Mouse (Mus musculus) CH12.LX (cell line): Measurements from ENCODE around the gene Chrdl2. TPM values are rescaled to one million over a fixed set of nuclear protein-coding genes. Genes with fewer than 3 reads are reported as not detected.

ENCODE experiments used
- DNase-seq: peaks from one replicate; pipeline ENCODE4 v3.0.0-alpha.2; 2013; ENCODE audit errors: extremely low read depth
- H3K27ac ChIP-seq: 2 replicates; pipeline ENCODE4 v1.5.1; 2012; ENCODE audit warnings: low read depth, mild to moderate bottlenecking, control low read depth, moderate library complexity; ENCODE audit not compliant: insufficient read depth
- H3K27me3 ChIP-seq: replicated peaks from 2 replicates; pipeline ENCODE3; 2012; ENCODE audit warnings: inconsistent platforms
- H3K36me3 ChIP-seq, 2 experiments: replicated peaks in 1 of 2; 2 replicates each; pipeline versions ENCODE3 to v1.6.1; 2012; ENCODE audit warnings: inconsistent platforms in 1 of 2, low read length in 1 of 2, mild to moderate bottlenecking in 1 of 2, mixed read lengths in 1 of 2, moderate library complexity in 1 of 2; ENCODE audit not compliant: control insufficient read depth in 1 of 2, insufficient read depth in 1 of 2
- H3K4me1 ChIP-seq, 2 experiments: 2 replicates each; pipeline ENCODE4 v1.6.1; 2012; ENCODE audit warnings: inconsistent platforms in 1 of 2, moderate library complexity in 1 of 2; ENCODE audit not compliant: insufficient read depth in 2 of 2, control insufficient read depth in 1 of 2
- H3K4me2 ChIP-seq: 2 replicates; pipeline ENCODE4 v1.6.1; 2012; ENCODE audit warnings: low read depth, mild to moderate bottlenecking, control low read depth; ENCODE audit not compliant: poor library complexity, insufficient read depth, severe bottlenecking
- H3K4me3 ChIP-seq, 3 experiments: fragments of 150-350 bp in 1 of 3; sonication (generic) in 1 of 3; replicated peaks in 1 of 3; 2 replicates each; pipeline versions ENCODE3 to v1.5.1; 2011 to 2012; ENCODE audit warnings: low read depth in 2 of 3, low read length in 2 of 3, mild to moderate bottlenecking in 2 of 3, moderate library complexity in 2 of 3, control low read depth in 1 of 3, improper control_type of control experiment in 1 of 3, inconsistent platforms in 1 of 3, mixed read lengths in 1 of 3; ENCODE audit not compliant: poor library complexity in 1 of 3
- H3K79me2 ChIP-seq: replicated peaks from 2 replicates; pipeline ENCODE4 v1.6.1; 2012; ENCODE audit warnings: mild to moderate bottlenecking, moderate library complexity; ENCODE audit not compliant: control insufficient read depth, poor library complexity, insufficient read depth, severe bottlenecking; ENCODE audit errors: extremely low read depth
- H3K9ac ChIP-seq: 2 replicates; pipeline ENCODE4 v1.6.1; 2012; ENCODE audit warnings: low read depth, mild to moderate bottlenecking, control low read depth, moderate library complexity; ENCODE audit not compliant: insufficient read depth
- H3K9me3 ChIP-seq: replicated peaks from 2 replicates; pipeline ENCODE3; 2012; ENCODE audit warnings: low read length, inconsistent platforms, mixed read lengths
- CHD2 ChIP-seq: IDR thresholded peaks from 2 replicates; pipeline ENCODE4 v1.6.1; 2011; ENCODE audit warnings: low read length, improper control_type of control experiment
- CTCF ChIP-seq, 2 experiments: IDR thresholded peaks in 1 of 2; conservative IDR thresholded peaks in 1 of 2; 2 replicates each; pipeline ENCODE4 v1.5.1; 2011 to 2012; ENCODE audit warnings: low read depth in 2 of 2, low read length in 2 of 2, improper control_type of control experiment in 1 of 2, inconsistent platforms in 1 of 2, mild to moderate bottlenecking in 1 of 2, moderate library complexity in 1 of 2
- ELF1 ChIP-seq: IDR thresholded peaks from 2 replicates; pipeline ENCODE4 v1.6.1; 2014; ENCODE audit warnings: low read depth, mild to moderate bottlenecking, inconsistent platforms, low read length, improper control_type of control experiment
- EP300 ChIP-seq: IDR thresholded peaks from 2 replicates; pipeline ENCODE4 v1.6.1; 2011; ENCODE audit warnings: low read length, improper control_type of control experiment
- GABPA ChIP-seq: IDR thresholded peaks from 2 replicates; pipeline ENCODE4 v1.6.1; 2012; ENCODE audit warnings: low read depth, low read length, improper control_type of control experiment, inconsistent platforms; ENCODE audit not compliant: insufficient replicate concordance
- HCFC1 ChIP-seq: IDR thresholded peaks from 2 replicates; pipeline ENCODE4 v1.6.1; 2012; ENCODE audit warnings: low read depth, mild to moderate bottlenecking, inconsistent platforms, low read length, improper control_type of control experiment
- IRF4 ChIP-seq: IDR thresholded peaks from 2 replicates; pipeline ENCODE4 v1.6.1; 2014; ENCODE audit warnings: low read depth, mild to moderate bottlenecking, inconsistent platforms, low read length, improper control_type of control experiment
- KAT2A ChIP-seq: IDR thresholded peaks from 2 replicates; pipeline ENCODE4 v1.6.1; 2012; ENCODE audit warnings: low read length, improper control_type of control experiment, inconsistent platforms; ENCODE audit not compliant: insufficient replicate concordance
- MAX ChIP-seq: IDR thresholded peaks from 2 replicates; pipeline ENCODE4 v1.6.1; 2011; ENCODE audit warnings: low read length, improper control_type of control experiment
- MAZ ChIP-seq: IDR thresholded peaks from 2 replicates; pipeline ENCODE4 v1.6.1; 2012; ENCODE audit warnings: low read depth, mild to moderate bottlenecking, inconsistent platforms, low read length, improper control_type of control experiment, moderate library complexity
- MEF2A ChIP-seq: IDR thresholded peaks from 2 replicates; pipeline ENCODE4 v1.6.1; 2014; ENCODE audit warnings: low read depth, mild to moderate bottlenecking, inconsistent platforms, low read length, improper control_type of control experiment, borderline replicate concordance
- MXI1 ChIP-seq: IDR thresholded peaks from 2 replicates; pipeline ENCODE4 v1.6.1; 2011; ENCODE audit warnings: mild to moderate bottlenecking, low read depth, low read length, improper control_type of control experiment
- NELFE ChIP-seq: IDR thresholded peaks from 2 replicates; pipeline ENCODE4 v1.6.1; 2011; ENCODE audit warnings: low read depth, low read length, improper control_type of control experiment
- NRF1 ChIP-seq: IDR thresholded peaks from 2 replicates; pipeline ENCODE4 v1.6.1; 2014; ENCODE audit warnings: low read depth, mild to moderate bottlenecking, inconsistent platforms, low read length, improper control_type of control experiment, moderate library complexity
- POLR2A ChIP-seq: IDR thresholded peaks from 2 replicates; pipeline ENCODE4 v1.6.1; 2011; ENCODE audit warnings: low read depth, mild to moderate bottlenecking, improper control_type of control experiment, low read length
- POLR2AphosphoS2 ChIP-seq: IDR thresholded peaks from 2 replicates; pipeline ENCODE4 v1.6.1; 2011; ENCODE audit warnings: low read depth, low read length, improper control_type of control experiment
- SIN3A ChIP-seq: IDR thresholded peaks from 2 replicates; pipeline ENCODE4 v1.6.1; 2012; ENCODE audit warnings: low read length, improper control_type of control experiment, inconsistent platforms
- SMC3 ChIP-seq: IDR thresholded peaks from 2 replicates; pipeline ENCODE4 v1.6.1; 2011; ENCODE audit warnings: low read depth, low read length, improper control_type of control experiment
- TBP ChIP-seq: conservative IDR thresholded peaks from 2 replicates; pipeline ENCODE4 v1.6.1; 2011; ENCODE audit warnings: low read depth, low read length, improper control_type of control experiment
- TCF12 ChIP-seq: IDR thresholded peaks from 2 replicates; pipeline ENCODE4 v1.6.1; 2014; ENCODE audit warnings: low read depth, mild to moderate bottlenecking, inconsistent platforms, low read length, improper control_type of control experiment
- UBTF ChIP-seq: IDR thresholded peaks from 2 replicates; pipeline ENCODE4 v1.6.1; 2012; ENCODE audit warnings: low read depth, mild to moderate bottlenecking, inconsistent platforms, low read length, improper control_type of control experiment, moderate library complexity
- USF1 ChIP-seq: IDR thresholded peaks from 2 replicates; pipeline ENCODE4 v1.6.1; 2014; ENCODE audit warnings: low read depth, mild to moderate bottlenecking, inconsistent platforms, low read length, improper control_type of control experiment
- ZKSCAN1 ChIP-seq: IDR thresholded peaks from 2 replicates; pipeline ENCODE4 v1.6.1; 2012; ENCODE audit warnings: low read depth, inconsistent platforms, low read length, improper control_type of control experiment, borderline replicate concordance
- ZMIZ1 ChIP-seq: IDR thresholded peaks from 2 replicates; pipeline ENCODE4 v1.6.1; 2012; ENCODE audit warnings: low read depth, mild to moderate bottlenecking, inconsistent platforms, low read length, improper control_type of control experiment
- dilution Hi-C: fragments of 300-500 bp; cut with MboI; formaldehyde crosslinking; loops from 2 replicates; pipeline ENCODE4 v1.14.3; 2020; ENCODE audit warnings: low sequenced_read_pairs; ENCODE audit not compliant: extremely low pct_unique_long_range_greater_than_20kb, extremely low pct_ligation_motif_present
- in situ Hi-C: fragments of 300-500 bp; cut with MboI; formaldehyde crosslinking; loops from 3 replicates; pipeline ENCODE4 v1.14.3; 2019; ENCODE audit warnings: low sequenced_read_pairs, low pct_ligation_motif_present, low pct_unique_long_range_greater_than_20kb, mixed read lengths
- polyA plus RNA-seq: library from polyadenylated mRNA; unstranded; fragments of >175 nt; gene quantifications from 2 replicates; pipeline ENCODE4 v1.2.1, GENCODE M21; 2012; ENCODE audit warnings: low read depth; ENCODE audit not compliant: insufficient read length
- total RNA-seq, 2 experiments: library from RNA; depleted of rRNA; stranded (reverse); fragments of 300-350 nt in 1 of 2; fragments of >200 nt in 1 of 2; gene quantifications; 2 replicates each; pipeline ENCODE4 v1.2.3; 2012 to 2014

The Chrdl2 gene
- total and polyA plus RNA-seq, 3 experiments, result not detected

DNA sequence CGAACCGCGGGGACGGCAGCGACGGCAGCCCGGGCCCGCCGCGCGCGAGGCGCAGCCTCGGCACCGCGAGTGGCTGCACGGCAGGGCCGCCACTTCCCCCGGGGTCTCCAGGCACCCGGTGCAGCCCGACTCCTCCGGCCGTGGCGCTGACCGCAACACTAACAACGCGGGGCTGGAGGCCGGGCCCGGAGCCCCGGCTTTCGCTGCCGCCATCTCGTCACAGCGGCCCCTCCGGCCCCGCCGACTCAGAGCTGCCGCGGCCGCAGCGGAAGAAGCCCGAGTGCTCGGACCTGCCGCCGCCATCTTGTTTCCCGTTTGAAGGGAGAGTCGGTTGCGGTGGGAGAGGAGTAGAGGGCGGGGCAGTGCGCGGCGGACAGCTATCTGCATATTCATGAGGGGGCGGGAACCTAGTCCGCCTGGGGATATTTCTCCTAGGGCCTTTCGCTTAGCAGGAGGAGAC is 25.8 kb upstream of the Chrdl2 start, which contains the start of gene Rnf169:
TSS of gene Rnf169 (minus strand) at position 317 of the 460 bp plus-strand sequence.
- in situ Hi-C loops, result no loop called here
- H3K4me2 ChIP-seq, result peak within 1 kb of the TSS; percentile 83
- DNase-seq, result peak; percentile 92
- no peaks in the 10 kb centered on the region for H3K27me3 ChIP-seq
- peak; percentile 63 for TF ChIP-seq ELF1
- peak; percentile 56 for TF ChIP-seq SIN3A
- peak; percentile 87 for TF ChIP-seq NELFE
- TF ChIP-seq MXI1, result no peak
- TF ChIP-seq UBTF, result peak; percentile 46; the same call in 1 of the 2 replicates
- TF ChIP-seq POLR2A, result peak; percentile 90
- TF ChIP-seq ZKSCAN1, result no peak
- TF ChIP-seq MAZ, result peak; percentile 77; the same call in 1 of the 2 replicates
- TF ChIP-seq MEF2A, result peak; percentile 25; the same call in 1 of the 2 replicates
- TF ChIP-seq NRF1, result peak; percentile 61
- TF ChIP-seq KAT2A, result 0 out of 2 replicates have a peak, but pooled peaks have one; percentile 30
- TF ChIP-seq ZMIZ1, result peak; percentile 89
- no peak for TF ChIP-seq EP300
- peak; percentile 56; the same call in 1 of the 2 replicates for TF ChIP-seq TBP
- no peak for TF ChIP-seq CHD2
- TF ChIP-seq TCF12, result peak; percentile 90
- TF ChIP-seq HCFC1, result peak; percentile 62
- TF ChIP-seq GABPA, result no peak
- 0 out of 2 replicates have a peak, but pooled peaks have one; percentile 30 for TF ChIP-seq MAX
- peak; percentile 53; the same call in 1 of the 2 replicates for TF ChIP-seq IRF4
- H3K36me3 ChIP-seq, result peaks cover 0 to 6% of the 10 kb centered on the region in 2 experiments
- peaks cover 25% of the 10 kb centered on the region for H3K79me2 ChIP-seq
- H3K9ac ChIP-seq, result peak within 1 kb of the TSS; percentile 99
- dilution Hi-C loops, result no loop called here
- peak within 1 kb of the TSS; percentile 1; the same call in 1 of the 2 replicates for H3K27ac ChIP-seq
- H3K4me3 ChIP-seq, result peak within 1 kb of the TSS; percentile 72 to 94 (median 91)
- H3K4me1 ChIP-seq, result peaks cover 0 to 36% of the 10 kb centered on the region in 2 experiments; a peak in 2 of 4 replicates
- H3K9me3 ChIP-seq, result peaks cover 2% of the 10 kb centered on the region

DNA sequence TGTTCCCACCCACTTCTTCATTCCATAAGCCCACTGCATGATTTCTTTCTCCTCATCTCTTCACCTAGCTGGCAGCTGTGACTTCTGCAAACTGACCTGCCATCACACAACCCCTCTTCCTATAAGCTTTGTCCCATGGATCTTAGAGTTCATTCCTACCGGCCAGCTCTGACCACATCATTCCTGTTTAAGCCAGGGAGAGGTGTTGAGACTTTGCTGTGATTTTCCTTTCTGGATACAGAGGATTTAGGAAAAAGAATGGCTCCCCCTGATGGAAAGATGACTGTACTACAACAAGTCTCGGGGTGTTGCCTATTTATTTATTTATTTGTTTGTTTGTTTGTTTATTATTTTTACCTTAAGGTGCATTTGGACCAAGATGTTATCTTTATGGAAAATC is 24.7 kb upstream of the Chrdl2 start:
- dilution Hi-C loops, result no loop called here
- TF ChIP-seq NRF1 (no peak), SMC3 (peak; percentile 8; the same call in 1 of the 2 replicates), GABPA (no peak), CTCF (conservative IDR thresholded peaks at IDR 0.05 in 1 of 2, IDR thresholded peaks at IDR 0.05 in 1 of 2; ENCODE audit: low read depth in 2 of 2, low read length in 2 of 2) (peak in 1 of 2 experiments; percentile 26; a peak in 2 of 4 replicates), POLR2AphosphoS2 (no peak), USF1 (no peak)
- Histone ChIP-seq H3K79me2 (peaks cover 17% of the 10 kb centered on the region), H3K36me3 (peaks cover 0 to 6% of the 10 kb centered on the region in 2 experiments), H3K4me3 (no peak overlapping the region), H3K4me2 (no peak overlapping the region), H3K9me3 (peaks cover 2% of the 10 kb centered on the region), H3K4me1 (peaks cover 0 to 27% of the 10 kb centered on the region in 2 experiments; a peak in 2 of 4 replicates), H3K9ac (no peak overlapping the region), H3K27ac (no peak overlapping the region), H3K27me3 (no peaks in the 10 kb centered on the region)
- in situ Hi-C loops, result no loop called here
- no peak for DNase-seq
